Mouse (Mus musculus): ENCODE data around the gene Cfh. TPM values are rescaled to one million over a fixed set of nuclear protein-coding genes. Genes with fewer than 3 reads are reported as not detected.
"Not testable (repeated sequence)": the region's sequence is repeated elsewhere in the genome, so short reads cannot be mapped to it uniquely, and the experiment has no call there.

Cfh gene
- total RNA-seq (2021), result 100 to 1,000 TPM; 232 to 242 TPM
- long read RNA-seq, experiment 1, full-length matches to known transcripts, result 44 of 84 reads
- long read RNA-seq, experiment 1, partial matches to known transcripts, result 11 of 84 reads
- long read RNA-seq, experiment 1, other reads (novel, unspliced or antisense), result 29 of 84 reads
- long read RNA-seq, experiment 2, full-length matches to known transcripts, result 14 of 72 reads
- long read RNA-seq, experiment 2, partial matches to known transcripts, result 43 of 72 reads
- long read RNA-seq, experiment 2, other reads (novel, unspliced or antisense), result 15 of 72 reads

DNA sequence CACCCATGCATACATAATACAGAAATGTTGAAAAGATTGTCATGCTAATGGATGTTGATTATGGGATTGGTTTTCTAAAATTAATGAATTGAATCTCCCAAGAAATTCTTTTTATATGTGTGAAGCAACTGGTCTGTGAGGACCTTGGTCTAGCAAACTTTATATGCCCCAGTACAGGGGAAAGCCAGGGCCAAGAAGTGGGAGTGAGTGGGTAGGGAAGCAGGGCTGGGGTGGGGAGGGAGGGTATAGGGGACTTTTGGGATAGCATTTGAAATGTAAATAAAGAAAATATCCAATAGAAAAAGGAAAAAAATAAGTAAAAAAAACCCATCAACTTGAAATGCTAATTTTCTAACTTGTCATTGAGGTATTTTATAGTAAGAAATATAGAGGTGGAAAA is at the start of gene Cfh:
TSS of gene Cfh (minus strand) at position 101 of the 400 bp plus-strand sequence.
- DNase-seq (ENCODE audit: low spot score in 2 of 2), result not testable (repeated sequence)

DNA sequence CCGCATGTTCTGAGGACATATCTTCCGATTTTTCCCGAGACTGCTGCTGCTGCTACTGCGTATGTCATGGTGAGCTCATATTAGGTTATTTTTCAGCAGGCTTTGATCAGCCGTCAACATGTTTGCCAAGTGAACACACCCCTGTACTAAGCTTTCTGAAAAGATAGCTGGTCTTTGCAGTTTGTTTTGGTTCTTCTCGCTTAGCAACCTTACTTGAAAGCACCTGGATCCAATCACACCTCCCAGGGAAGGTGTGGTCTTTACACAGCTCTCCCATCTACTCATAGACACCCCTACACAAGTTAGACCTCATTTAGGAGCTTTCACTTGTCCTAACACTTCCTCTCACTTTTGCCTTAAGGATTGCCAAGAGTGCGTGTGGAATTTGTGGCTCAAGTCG is 43.1 kb upstream of the Cfh start:
- no peak for DNase-seq (ENCODE audit: low spot score in 2 of 2)

DNA sequence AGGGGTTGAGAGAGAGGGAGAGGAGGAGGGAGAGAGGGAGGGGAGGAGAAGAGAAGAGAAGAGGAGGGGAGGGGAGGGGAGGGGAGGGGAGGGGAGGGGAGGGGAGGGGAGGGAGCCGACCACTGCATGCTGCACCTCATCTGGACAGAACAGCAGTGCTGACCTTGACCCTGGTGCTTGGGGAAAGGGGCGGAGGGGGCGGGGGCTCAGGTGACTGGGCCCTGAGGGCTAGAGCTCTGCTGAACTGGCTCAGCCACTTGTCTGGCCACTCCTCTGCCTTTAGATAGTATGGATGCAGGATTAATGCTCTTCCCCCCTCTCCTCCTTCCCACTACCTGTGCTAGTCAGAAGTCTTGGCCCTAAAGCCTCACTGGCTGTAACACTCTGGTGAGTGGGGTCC is 41.7 kb upstream of the Cfh start:
- DNase-seq (ENCODE audit: low spot score in 2 of 2), result no peak

GRCm38 (mm10) chr1:140205329-140205728 is 21.8 kb upstream of the Cfh start:
- DNase-seq (ENCODE audit: low spot score in 2 of 2), result no peak

- not testable (repeated sequence) for DNase-seq (ENCODE audit: low spot score in 2 of 2)
Measured at GRCm38 (mm10) chr1:140188500-140188899, 4.9 kb upstream of the Cfh start.

GRCm38 (mm10) chr1:140183208-140183607 is 356 bp downstream of the Cfh start:
- DNase-seq (ENCODE audit: low spot score in 2 of 2), result no peak

- no peak for DNase-seq (ENCODE audit: low spot score in 2 of 2)
Measured at GRCm38 (mm10) chr1:140180125-140180524, 3.4 kb downstream of the Cfh start.

GRCm38 (mm10) chr1:140175442-140175841 is 8.1 kb downstream of the Cfh start:
- DNase-seq (ENCODE audit: low spot score in 2 of 2), result no peak

- DNase-seq (ENCODE audit: low spot score in 2 of 2), result no peak
Measured at GRCm38 (mm10) chr1:140171581-140172154, 11.9 kb downstream of the Cfh start.

- DNase-seq (ENCODE audit: low spot score in 2 of 2), result no peak
Measured at GRCm38 (mm10) chr1:140158970-140159369, 24.6 kb downstream of the Cfh start.

- DNase-seq (ENCODE audit: low spot score in 2 of 2), result no peak
Measured at GRCm38 (mm10) chr1:140069471-140069870, 114.1 kb downstream of the Cfh start.

Other genes starting within 250 kb of the Cfh start
- 1 to 10 TPM; 2.5 to 2.6 TPM for gene Kcnt2, start 62.4 kb upstream of the Cfh start, total RNA-seq (2021)